Mouse (Mus musculus): ENCODE results near the gene Usp6nl. TPM values are rescaled to one million over a fixed set of nuclear protein-coding genes. Genes with fewer than 3 reads are reported as not detected.

Gene Usp6nl
- total RNA-seq, 1 experiment: 9.1 TPM

DNA sequence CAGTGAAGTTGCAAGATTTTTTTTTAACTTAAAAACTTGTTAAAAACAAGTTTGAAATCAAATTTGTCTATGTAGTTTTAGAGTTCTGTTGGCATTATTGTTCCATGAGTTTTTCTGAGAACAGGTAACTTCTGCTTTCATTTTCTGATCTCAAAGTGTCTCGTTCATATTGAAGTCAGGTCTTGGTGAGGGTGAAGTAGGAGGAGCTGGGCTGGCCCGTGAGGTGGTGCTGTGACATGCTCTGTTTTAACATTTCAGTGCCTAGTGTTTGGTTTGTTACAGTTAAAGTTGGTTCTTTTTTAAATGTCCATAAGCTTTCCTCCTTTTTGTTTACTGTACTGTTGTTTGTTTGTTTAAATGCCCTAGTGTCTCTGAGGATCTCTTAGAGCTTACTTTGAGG lies 15.0 kb downstream of the Usp6nl start:
- peaks cover 0 to 5% of the 10 kb centered on the region in 2 experiments; a peak in 1 of 4 replicates for H3K4me1 ChIP-seq (ENCODE audit: control insufficient read depth in 2 of 2, insufficient read depth in 2 of 2, low read length in 2 of 2, poor library complexity in 1 of 2)
- H3K9ac ChIP-seq (ENCODE audit: insufficient read depth, low read depth, low read length, poor library complexity, severe bottlenecking): no peak overlapping the region
- in situ Hi-C loops (cut with MboI; ENCODE audit: low sequenced_read_pairs in 2 of 2, unreplicated experiment in 2 of 2): no loop called here

DNA sequence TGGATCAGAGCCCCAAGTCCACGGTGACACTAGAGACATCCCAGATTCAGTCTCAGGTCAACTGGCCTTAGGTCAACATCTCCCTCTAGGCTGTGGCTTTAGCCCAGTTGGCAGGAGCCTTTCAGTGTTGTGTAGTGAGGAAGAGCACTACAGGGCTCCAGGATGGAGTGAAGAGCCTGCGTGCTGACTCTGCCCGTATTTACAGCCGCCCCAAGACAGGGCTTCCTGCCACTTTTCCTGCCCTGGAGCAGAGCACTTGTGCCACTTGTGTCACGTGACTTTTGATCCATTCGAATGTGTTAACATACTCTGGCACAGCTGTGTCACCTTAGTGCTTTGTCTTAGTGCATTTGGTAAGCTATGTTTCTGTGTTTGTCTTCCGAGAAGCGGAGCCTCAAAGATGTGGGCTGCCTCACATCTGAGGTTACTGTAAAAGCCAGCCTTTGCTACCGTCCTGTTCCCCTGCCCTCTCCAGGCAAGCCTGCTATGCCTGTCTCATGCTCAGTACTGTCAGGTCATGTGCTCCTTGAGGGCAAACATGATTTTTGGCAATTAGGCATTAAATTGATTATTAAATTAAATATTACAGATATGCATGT lies 15.7 kb downstream of the Usp6nl start:
- Histone ChIP-seq H3K9ac (ENCODE audit: insufficient read depth, low read depth, low read length, poor library complexity, severe bottlenecking) (no peak overlapping the region), H3K9me3 (ENCODE audit: control insufficient read depth, insufficient read depth, low read depth, low read length) (no peaks in the 10 kb centered on the region), H3K4me3 (ENCODE audit: insufficient read depth in 1 of 2, low read depth in 1 of 2, low read length in 2 of 2, poor library complexity in 1 of 2, severe bottlenecking in 1 of 2) (no peak overlapping the region), H3K27ac (ENCODE audit: insufficient read depth, low read depth, low read length, poor library complexity, severe bottlenecking) (no peak overlapping the region), H3K4me1 (ENCODE audit: control insufficient read depth in 2 of 2, insufficient read depth in 2 of 2, low read length in 2 of 2, poor library complexity in 1 of 2) (peaks cover 0 to 5% of the 10 kb centered on the region in 2 experiments; a peak in 1 of 4 replicates), H3K36me3 (ENCODE audit: control insufficient read depth, insufficient read depth, low read length, poor library complexity, severe bottlenecking) (peaks cover 2% of the 10 kb centered on the region; the same call in 1 of the 2 replicates)
- in situ Hi-C loops (cut with MboI; ENCODE audit: low sequenced_read_pairs in 2 of 2, unreplicated experiment in 2 of 2): no loop called here
- no peak for DNase-seq (ENCODE audit: low read depth, low spot score)
- TF ChIP-seq ZNF384 (IDR thresholded peaks at IDR 0.05; ENCODE audit: low read depth, low read length) (no peak), HCFC1 (IDR thresholded peaks at IDR 0.05; ENCODE audit: borderline replicate concordance, insufficient read depth, low read length) (no peak), CHD2 (IDR thresholded peaks at IDR 0.05; ENCODE audit: low read depth, low read length) (no peak), MAFK (IDR thresholded peaks at IDR 0.05; ENCODE audit: insufficient read depth, low read depth, low read length) (no peak), ZC3H11A (IDR thresholded peaks at IDR 0.05; ENCODE audit: borderline replicate concordance, low read depth, low read length) (no peak)

More for the DNA sequence above, 15.0 kb downstream of the Usp6nl start:
- peaks cover 2% of the 10 kb centered on the region; the same call in 1 of the 2 replicates for H3K36me3 ChIP-seq (ENCODE audit: control insufficient read depth, insufficient read depth, low read length, poor library complexity, severe bottlenecking)
- H3K9me3 ChIP-seq (ENCODE audit: control insufficient read depth, insufficient read depth, low read depth, low read length): no peaks in the 10 kb centered on the region
- no peak for DNase-seq (ENCODE audit: low read depth, low spot score)
- H3K4me3 ChIP-seq (ENCODE audit: insufficient read depth in 1 of 2, low read depth in 1 of 2, low read length in 2 of 2, poor library complexity in 1 of 2, severe bottlenecking in 1 of 2): no peak overlapping the region
- TF ChIP-seq CHD2 (IDR thresholded peaks at IDR 0.05; ENCODE audit: low read depth, low read length): no peak
- TF ChIP-seq ZC3H11A (IDR thresholded peaks at IDR 0.05; ENCODE audit: borderline replicate concordance, low read depth, low read length): no peak
- no peak for TF ChIP-seq ZNF384 (IDR thresholded peaks at IDR 0.05; ENCODE audit: low read depth, low read length)
- no peak for TF ChIP-seq HCFC1 (IDR thresholded peaks at IDR 0.05; ENCODE audit: borderline replicate concordance, insufficient read depth, low read length)
- no peak for TF ChIP-seq MAFK (IDR thresholded peaks at IDR 0.05; ENCODE audit: insufficient read depth, low read depth, low read length)
- H3K27ac ChIP-seq (ENCODE audit: insufficient read depth, low read depth, low read length, poor library complexity, severe bottlenecking): no peak overlapping the region

DNA sequence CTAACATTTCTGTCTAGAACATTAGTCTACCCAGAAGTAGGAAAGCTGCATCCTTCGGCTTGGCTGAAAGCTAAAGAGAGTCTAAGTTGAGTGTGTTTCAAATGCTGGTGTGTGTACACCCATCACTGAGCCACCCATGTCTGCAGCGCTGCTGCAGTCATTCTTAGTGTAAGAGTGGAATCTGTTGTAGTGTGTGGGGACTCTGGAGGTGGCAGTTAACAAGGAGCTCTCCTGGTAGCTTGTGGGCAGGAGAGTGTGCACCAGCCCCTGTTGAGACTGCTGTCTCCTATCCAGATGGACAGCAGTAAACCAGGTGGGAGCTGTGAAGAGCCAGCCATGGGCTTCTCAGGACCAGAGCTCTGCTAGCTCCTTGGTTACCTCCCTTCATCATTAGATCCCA lies 18.0 kb downstream of the Usp6nl start:
- no peak for DNase-seq (ENCODE audit: low read depth, low spot score)
- no peak overlapping the region for H3K27ac ChIP-seq (ENCODE audit: insufficient read depth, low read depth, low read length, poor library complexity, severe bottlenecking)
- no peak overlapping the region for H3K9ac ChIP-seq (ENCODE audit: insufficient read depth, low read depth, low read length, poor library complexity, severe bottlenecking)
- TF ChIP-seq ZNF384 (IDR thresholded peaks at IDR 0.05; ENCODE audit: low read depth, low read length): no peak
- H3K4me3 ChIP-seq (ENCODE audit: insufficient read depth in 1 of 2, low read depth in 1 of 2, low read length in 2 of 2, poor library complexity in 1 of 2, severe bottlenecking in 1 of 2): no peak overlapping the region
- in situ Hi-C loops (cut with MboI; ENCODE audit: low sequenced_read_pairs in 2 of 2, unreplicated experiment in 2 of 2): no loop called here
- H3K4me1 ChIP-seq (ENCODE audit: control insufficient read depth in 2 of 2, insufficient read depth in 2 of 2, low read length in 2 of 2, poor library complexity in 1 of 2): peaks cover 0 to 5% of the 10 kb centered on the region in 2 experiments; a peak in 1 of 4 replicates
- no peaks in the 10 kb centered on the region for H3K9me3 ChIP-seq (ENCODE audit: control insufficient read depth, insufficient read depth, low read depth, low read length)
- peaks cover 2% of the 10 kb centered on the region; the same call in 1 of the 2 replicates for H3K36me3 ChIP-seq (ENCODE audit: control insufficient read depth, insufficient read depth, low read length, poor library complexity, severe bottlenecking)

DNA sequence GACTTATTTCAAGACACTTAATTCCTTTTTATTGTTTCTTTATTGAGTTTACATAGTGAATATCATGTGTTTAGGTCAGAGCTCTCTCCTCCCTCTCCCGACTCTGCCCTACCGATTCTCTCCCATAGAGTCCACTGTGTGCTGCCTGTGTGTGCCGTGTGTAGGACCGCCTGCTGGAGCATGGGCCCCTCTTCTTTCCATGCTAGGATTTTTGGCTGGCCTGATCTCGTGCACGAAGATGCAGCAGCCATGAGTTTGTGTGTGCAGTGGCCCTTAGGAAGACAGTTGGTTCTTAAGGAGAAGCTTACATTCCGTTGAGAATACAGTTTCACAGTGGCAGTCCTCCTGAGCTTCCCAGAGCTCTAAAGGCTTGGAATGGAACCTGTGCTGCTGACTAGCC lies 19.0 kb downstream of the Usp6nl start:
- Histone ChIP-seq H3K27ac (ENCODE audit: insufficient read depth, low read depth, low read length, poor library complexity, severe bottlenecking) (no peak overlapping the region), H3K9ac (ENCODE audit: insufficient read depth, low read depth, low read length, poor library complexity, severe bottlenecking) (no peak overlapping the region), H3K9me3 (ENCODE audit: control insufficient read depth, insufficient read depth, low read depth, low read length) (no peaks in the 10 kb centered on the region), H3K36me3 (ENCODE audit: control insufficient read depth, insufficient read depth, low read length, poor library complexity, severe bottlenecking) (peaks cover 2% of the 10 kb centered on the region; the same call in 1 of the 2 replicates), H3K4me3 (ENCODE audit: insufficient read depth in 1 of 2, low read depth in 1 of 2, low read length in 2 of 2, poor library complexity in 1 of 2, severe bottlenecking in 1 of 2) (no peak overlapping the region), H3K4me1 (ENCODE audit: control insufficient read depth in 2 of 2, insufficient read depth in 2 of 2, low read length in 2 of 2, poor library complexity in 1 of 2) (peaks cover 0 to 5% of the 10 kb centered on the region in 2 experiments; a peak in 1 of 4 replicates)
- TF ChIP-seq ZC3H11A (IDR thresholded peaks at IDR 0.05; ENCODE audit: borderline replicate concordance, low read depth, low read length): no peak
- no peak for TF ChIP-seq HCFC1 (IDR thresholded peaks at IDR 0.05; ENCODE audit: borderline replicate concordance, insufficient read depth, low read length)
- no peak for TF ChIP-seq ZNF384 (IDR thresholded peaks at IDR 0.05; ENCODE audit: low read depth, low read length)
- no peak for TF ChIP-seq CHD2 (IDR thresholded peaks at IDR 0.05; ENCODE audit: low read depth, low read length)
- TF ChIP-seq MAFK (IDR thresholded peaks at IDR 0.05; ENCODE audit: insufficient read depth, low read depth, low read length): no peak
- no peak for DNase-seq (ENCODE audit: low read depth, low spot score)
- in situ Hi-C loops (cut with MboI; ENCODE audit: low sequenced_read_pairs in 2 of 2, unreplicated experiment in 2 of 2): no loop called here
